ENCODE assay signal across 7 mouse cellular contexts in the genomic region with DNA sequence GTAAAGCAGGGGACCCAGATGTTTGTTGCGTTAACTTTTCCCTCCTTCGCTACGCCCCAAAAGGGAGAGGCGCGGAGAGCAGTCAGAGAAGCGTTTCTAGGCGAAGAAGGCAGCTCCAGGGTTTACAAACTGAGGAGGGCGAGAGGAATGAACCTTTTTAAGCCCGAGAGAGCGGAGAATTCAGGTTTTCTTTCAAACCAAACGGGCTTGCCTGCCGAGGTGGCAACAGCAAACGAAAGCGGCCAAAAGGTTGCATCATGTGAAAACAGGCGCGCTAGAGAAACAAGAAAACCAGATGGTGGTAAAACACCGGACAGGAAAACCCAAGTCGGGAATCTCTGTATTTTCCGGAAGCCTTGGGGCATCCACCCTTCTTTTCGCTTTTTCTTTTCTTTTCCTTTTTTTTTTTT. TPM values are rescaled to one million over a fixed set of nuclear protein-coding genes. Genes with fewer than 3 reads are reported as not detected.
DNase-seq lines count a peak whose midpoint lies in the region; ATAC-seq and TF ChIP-seq lines count a peak whose summit lies in the region.

No protein-coding gene starts in this region.

- no peak for TF ChIP-seq POLR2A in brain, embryonic 14.5 days (IDR thresholded peaks at IDR 0.05; ENCODE audit: borderline replicate concordance, extremely low read depth, insufficient read depth, insufficient read length, poor library complexity, severe bottlenecking)

- H3K4me3 ChIP-seq in forebrain, postnatal 0 days (ENCODE audit: low read depth, low read length), result peak overlapping the region; percentile 81
- H3K4me3 ChIP-seq in limb, embryonic 10.5 days, result peak overlapping the region; percentile 92

- no peak for TF ChIP-seq CTCF in brain, embryonic 14.5 days (IDR thresholded peaks at IDR 0.05; ENCODE audit: borderline replicate concordance, extremely low read depth, insufficient read depth, insufficient read length)
- no peak for TF ChIP-seq CTCF in forebrain, postnatal 0 days (IDR thresholded peaks at IDR 0.05; ENCODE audit: low read depth)

- H3K27ac ChIP-seq in forebrain, postnatal 0 days (ENCODE audit: low read depth, low read length), result peak overlapping the region; percentile 5; the same call in 1 of the 2 replicates
- peak overlapping the region; percentile 98 for H3K27ac ChIP-seq in limb, embryonic 10.5 days

- H3K9ac ChIP-seq in forebrain, postnatal 0 days, result peak overlapping the region; percentile 84

- no peak for ATAC-seq in forebrain, postnatal 0 days

- peak overlapping the region; percentile 71 for H3K4me2 ChIP-seq in forebrain, postnatal 0 days (ENCODE audit: low read depth)

- H3K27me3 ChIP-seq in forebrain, postnatal 0 days (ENCODE audit: insufficient read depth, low read length), result no peaks in the 10 kb centered on the region
- peaks cover 20% of the 10 kb centered on the region; the same call in 1 of the 2 replicates for H3K27me3 ChIP-seq in limb, embryonic 10.5 days (ENCODE audit: low read depth, poor library complexity, severe bottlenecking)

- DNase-seq in spleen, adult 12 weeks (ENCODE audit: low spot score), result peak; percentile 26
- no peak for DNase-seq in spleen, adult 18-20 months
- DNase-seq in brain, embryonic 14.5 days (ENCODE audit: low read depth), result peak; percentile 57
- peak; percentile 50 for DNase-seq in forebrain, postnatal 0 days
- DNase-seq in limb, embryonic 10.5 days (ENCODE audit: low spot score), result peak; percentile 57
- DNase-seq in neural tube, embryonic 10.5 days (ENCODE audit: extremely low spot score, low spot score), result peak; percentile 47
- no peak for DNase-seq in right cerebral cortex, postnatal 4 days

- peaks cover 18% of the 10 kb centered on the region for H3K4me1 ChIP-seq in forebrain, postnatal 0 days (ENCODE audit: insufficient read depth)
- peaks cover 46% of the 10 kb centered on the region for H3K4me1 ChIP-seq in limb, embryonic 10.5 days

- H3K9me3 ChIP-seq in forebrain, postnatal 0 days (ENCODE audit: low read length), result no peaks in the 10 kb centered on the region
- H3K9me3 ChIP-seq in limb, embryonic 10.5 days (replicated peaks), result no peaks in the 10 kb centered on the region

- under 1% methylated on average over 20 of the region's 20 CpGs for WGBS in forebrain, postnatal 0 days
- WGBS in limb, embryonic 10.5 days, result under 1% methylated on average over 20 of the region's 20 CpGs

- H3K36me3 ChIP-seq in forebrain, postnatal 0 days (ENCODE audit: insufficient read depth), result no peaks in the 10 kb centered on the region
- peaks cover 32% of the 10 kb centered on the region for H3K36me3 ChIP-seq in limb, embryonic 10.5 days

RNA-seq across cellular contexts. Expression of a gene that starts 1.2 kb away (rescaled TPM):
- 61.3 and 62.3 TPM in 2 replicates for polyA plus RNA-seq in brain, embryonic 14.5 days (2012; rRNA removed)
- 44.0 and 65.2 TPM in 2 replicates for total RNA-seq in forebrain, postnatal 0 days (2014; rRNA removed)
- polyA plus RNA-seq in forebrain, postnatal 0 days (2015; fragmentation: Nextera tagmentation; extraction: Ambion mirVana), result 34.5 and 41.5 TPM in 2 replicates
- polyA plus RNA-seq in limb, embryonic 10.5 days (2016; fragmentation: Nextera tagmentation; extraction: Ambion mirVana), result 208 and 220 TPM in 2 replicates

Comparison
In these comparisons a context has a peak if more than half of its experiments do, and no peak if none do; other contexts are left out.
1. DNase-seq: peak in spleen, adult 12 weeks (single experiment), brain, embryonic 14.5 days (single experiment), forebrain, postnatal 0 days (single experiment), limb, embryonic 10.5 days (single experiment) and neural tube, embryonic 10.5 days (single experiment); none in spleen, adult 18-20 months (0 of 2) and right cerebral cortex, postnatal 4 days (single experiment).